Mouse (Mus musculus) liver, postnatal 0 days (tissue): ENCODE data around the gene Pygb. TPM values are rescaled to one million over a fixed set of nuclear protein-coding genes. Genes with fewer than 3 reads are reported as not detected.

Experiments
- ATAC-seq: fragments of 200-750 bp; cut with Nextera tagmentation; 2 replicates; pipeline ENCODE4 v1.8.0; 2017; ENCODE audit warnings: mild to moderate bottlenecking, moderate library complexity
- DNase-seq: peaks from one replicate; pipeline ENCODE4 v3.0.0-alpha.2; 2016
- H3K27ac ChIP-seq: fragments of 300-500 bp; sonication (generic); 2 replicates; pipeline ENCODE4 v1.5.1; 2014; ENCODE audit warnings: antibody characterized with exemption, moderate library complexity, mild to moderate bottlenecking, low read depth
- H3K27me3 ChIP-seq: fragments of 300-500 bp; sonication (generic); 2 replicates; pipeline ENCODE4 v1.6.1; 2014; ENCODE audit warnings: low read length, control low read depth, mixed read lengths; ENCODE audit not compliant: insufficient read depth
- H3K36me3 ChIP-seq: fragments of 300-500 bp; sonication (generic); replicated peaks from 2 replicates; pipeline ENCODE4 v1.6.1; 2014; ENCODE audit warnings: mild to moderate bottlenecking, control low read depth, low read length, moderate library complexity, mixed read lengths; ENCODE audit not compliant: insufficient read depth
- H3K4me1 ChIP-seq: fragments of 300-500 bp; sonication (generic); 2 replicates; pipeline ENCODE4 v1.6.1; 2014; ENCODE audit warnings: antibody characterized with exemption, mild to moderate bottlenecking, control low read depth; ENCODE audit not compliant: insufficient read depth
- H3K4me2 ChIP-seq: fragments of 300-500 bp; sonication (generic); 2 replicates; pipeline ENCODE4 v1.6.1; 2014; ENCODE audit warnings: low read depth, mild to moderate bottlenecking, low read length, moderate library complexity, mixed read lengths
- H3K4me3 ChIP-seq: fragments of 300-500 bp; sonication (generic); 2 replicates; pipeline ENCODE4 v1.5.1; 2014; ENCODE audit warnings: low read depth, low read length
- H3K9ac ChIP-seq: fragments of 300-500 bp; sonication (generic); replicated peaks from 2 replicates; pipeline ENCODE4 v1.6.1; 2014; ENCODE audit warnings: mild to moderate bottlenecking, moderate library complexity
- H3K9me3 ChIP-seq: fragments of 300-500 bp; sonication (generic); 2 replicates; pipeline ENCODE4 v1.6.1; 2016; ENCODE audit warnings: mild to moderate bottlenecking, control low read depth, low read length, mixed read lengths
- CTCF ChIP-seq: sonication (generic); IDR thresholded peaks from 2 replicates; pipeline ENCODE4 v1.5.1; 2016; ENCODE audit warnings: antibody characterized with exemption, low read depth
- EP300 ChIP-seq: IDR thresholded peaks from 2 replicates; pipeline ENCODE4 v1.6.1; 2016; ENCODE audit warnings: antibody characterized with exemption, low read depth, mild to moderate bottlenecking
- WGBS: fragments of 180-500 bp; shearing (Covaris S2); extraction: QIAGEN DNeasy Blood & Tissue Kit; methylation state at CpG from one replicate; pipeline ENCODE4 v1.1.7; 2014; ENCODE audit not compliant: insufficient replicate concordance; 5-methylcytosine and 5-hydroxymethylcytosine counted together
- polyA plus RNA-seq: library from polyadenylated mRNA; unstranded; fragments of >200 nt; fragmentation: Nextera tagmentation; extraction: Ambion mirVana; gene quantifications from 2 replicates; pipeline ENCODE4 v1.2.1, GENCODE M21; 2015

Pygb gene
- polyA plus RNA-seq, 1 experiment from 2014 or later: 15.3 TPM

- TF ChIP-seq EP300: no peak
- no peak for TF ChIP-seq CTCF
- H3K4me3 ChIP-seq: no peak overlapping the region
- H3K9ac ChIP-seq: no peak overlapping the region
- no peaks in the 10 kb centered on the region for H3K9me3 ChIP-seq
- H3K27me3 ChIP-seq: no peaks in the 10 kb centered on the region
- H3K4me1 ChIP-seq: no peaks in the 10 kb centered on the region
- no peaks in the 10 kb centered on the region for H3K36me3 ChIP-seq
- 76% methylated on average over 11 of the region's 11 CpGs for WGBS
- DNase-seq (no peak), ATAC-seq (no peak)
- H3K27ac ChIP-seq: no peak overlapping the region
- no peak overlapping the region for H3K4me2 ChIP-seq
These were observed 73.4 kb downstream of the Pygb start for GRCm38 (mm10) chr2:150859709-150860470.

- ATAC-seq: 0 out of 2 replicates have a peak, but pooled peaks have one; percentile 27
- TF ChIP-seq EP300 (no peak), CTCF (0 out of 2 replicates have a peak, but pooled peaks have one; percentile 16)
- no peaks in the 10 kb centered on the region for H3K4me1 ChIP-seq
- no peak overlapping the region for H3K27ac ChIP-seq
- no peaks in the 10 kb centered on the region for H3K9me3 ChIP-seq
- no peak overlapping the region for H3K4me2 ChIP-seq
- H3K27me3 ChIP-seq: no peaks in the 10 kb centered on the region
- H3K4me3 ChIP-seq: no peak overlapping the region
- no peak for DNase-seq
- WGBS: 73% methylated on average over 2 of the region's 2 CpGs
- no peak overlapping the region for H3K9ac ChIP-seq
- H3K36me3 ChIP-seq: no peaks in the 10 kb centered on the region
These were observed 74.6 kb downstream of the Pygb start for GRCm38 (mm10) chr2:150861128-150861527.

- H3K4me1 ChIP-seq: peaks cover 3% of the 10 kb centered on the region; the same call in 1 of the 2 replicates
- no peak overlapping the region for H3K4me2 ChIP-seq
- no peaks in the 10 kb centered on the region for H3K27me3 ChIP-seq
- no peak overlapping the region for H3K9ac ChIP-seq
- TF ChIP-seq EP300: no peak
- no peak for TF ChIP-seq CTCF
- no peaks in the 10 kb centered on the region for H3K9me3 ChIP-seq
- ATAC-seq (no peak), DNase-seq (no peak)
- 76% methylated on average over 2 of the region's 2 CpGs for WGBS
- H3K36me3 ChIP-seq: no peaks in the 10 kb centered on the region
- no peak overlapping the region for H3K27ac ChIP-seq
- H3K4me3 ChIP-seq: no peak overlapping the region
These were observed 80.5 kb downstream of the Pygb start for GRCm38 (mm10) chr2:150867021-150867420.

GRCm38 (mm10) chr2:150869446-150869845 is 82.9 kb downstream of the Pygb start:
- no peaks in the 10 kb centered on the region for H3K9me3 ChIP-seq
- peaks cover 3% of the 10 kb centered on the region; the same call in 1 of the 2 replicates for H3K4me1 ChIP-seq
- WGBS: 28% methylated on average over 1 of the region's 1 CpGs
- no peak for DNase-seq
- H3K36me3 ChIP-seq: no peaks in the 10 kb centered on the region
- H3K27ac ChIP-seq: no peak overlapping the region
- H3K27me3 ChIP-seq: no peaks in the 10 kb centered on the region
- H3K4me2 ChIP-seq: no peak overlapping the region
- TF ChIP-seq CTCF (no peak), EP300 (no peak)
- H3K4me3 ChIP-seq: no peak overlapping the region
- ATAC-seq: peak; percentile 31; the same call in 1 of the 2 replicates
- H3K9ac ChIP-seq: no peak overlapping the region

- Histone ChIP-seq H3K27me3 (no peaks in the 10 kb centered on the region), H3K36me3 (no peaks in the 10 kb centered on the region), H3K9ac (no peak overlapping the region), H3K4me1 (no peaks in the 10 kb centered on the region), H3K4me3 (no peak overlapping the region), H3K27ac (no peak overlapping the region), H3K9me3 (no peaks in the 10 kb centered on the region), H3K4me2 (no peak overlapping the region)
- ATAC-seq: no peak
- TF ChIP-seq CTCF: no peak
- TF ChIP-seq EP300: no peak
- WGBS: 93% methylated on average over 1 of the region's 1 CpGs
- DNase-seq: no peak
These were observed 88.0 kb downstream of the Pygb start for GRCm38 (mm10) chr2:150874508-150874907.

GRCm38 (mm10) chr2:150875226-150875625 is 88.7 kb downstream of the Pygb start:
- TF ChIP-seq EP300: no peak
- no peak for TF ChIP-seq CTCF
- H3K4me3 ChIP-seq: no peak overlapping the region

More at GRCm38 (mm10) chr2:150875226-150875625, 88.7 kb downstream of the Pygb start:
- no peaks in the 10 kb centered on the region for H3K36me3 ChIP-seq
- no peak overlapping the region for H3K27ac ChIP-seq
- no peaks in the 10 kb centered on the region for H3K4me1 ChIP-seq
- H3K4me2 ChIP-seq: no peak overlapping the region
- H3K9me3 ChIP-seq: no peaks in the 10 kb centered on the region
- ATAC-seq (no peak), DNase-seq (no peak)
- 87% methylated on average over 1 of the region's 1 CpGs for WGBS
- no peaks in the 10 kb centered on the region for H3K27me3 ChIP-seq
- H3K9ac ChIP-seq: no peak overlapping the region
